Mouse (Mus musculus) cerebellum, adult 2 months (tissue): ENCODE measurements around the gene Klc1.

Source experiments
- CTCF ChIP-seq: fragments of 200-500 bp; IDR thresholded peaks from 2 replicates; pipeline ENCODE4 v1.5.1; 2011; ENCODE audit warnings: low read depth, mild to moderate bottlenecking, control low read depth, low read length, moderate library complexity, borderline replicate concordance; ENCODE audit not compliant: insufficient read depth
- POLR2A ChIP-seq: fragments of 200-500 bp; IDR thresholded peaks from 2 replicates; pipeline ENCODE4 v1.6.1; 2011; ENCODE audit warnings: low read length, control low read depth, borderline replicate concordance; ENCODE audit not compliant: insufficient read depth

DNA sequence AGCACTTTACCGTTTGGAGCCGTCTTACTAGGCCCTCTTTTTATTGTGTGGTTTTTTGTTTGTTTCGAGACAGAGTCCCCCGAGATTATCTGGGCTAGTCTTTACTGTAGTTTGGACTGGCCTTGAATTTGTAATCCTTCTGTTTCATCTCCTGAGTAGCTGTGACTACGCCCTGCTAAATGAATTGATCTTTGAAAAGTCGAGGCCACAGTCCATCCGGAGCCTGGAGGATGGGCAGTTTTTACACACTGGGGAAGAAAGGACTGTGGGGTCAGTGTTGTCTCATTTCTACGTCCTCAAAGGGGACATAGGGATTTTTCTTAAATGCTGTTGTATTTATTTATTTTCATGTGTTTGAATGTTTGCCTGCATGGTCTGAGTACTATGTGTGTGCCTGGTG is 59.3 kb downstream of the Klc1 start:
- TF ChIP-seq POLR2A (no peak), CTCF (no peak)
